Mouse (Mus musculus): ENCODE data around the gene 9530003J23Rik. TPM values are rescaled to one million over a fixed set of nuclear protein-coding genes. Genes with fewer than 3 reads are reported as not detected.
"Not testable (repeated sequence)": the region's sequence is repeated elsewhere in the genome, so short reads cannot be mapped to it uniquely, and the experiment has no call there.

9530003J23Rik gene
- polyA plus RNA-seq, 2 experiments: not detected

- Histone ChIP-seq H3K4me3 (replicated peaks; ENCODE audit: low read length) (no peak overlapping the region), H3K4me2 (replicated peaks; ENCODE audit: low read depth, low read length, severe bottlenecking) (no peak overlapping the region), H3K9me3 (ENCODE audit: control insufficient read depth, low read length) (no peaks in the 10 kb centered on the region), H3K9ac (ENCODE audit: low read depth, low read length, severe bottlenecking) (no peak overlapping the region), H3K36me3 (ENCODE audit: control insufficient read depth, insufficient read depth, low read length) (peaks cover 76% of the 10 kb centered on the region), H3K27me3 (ENCODE audit: control insufficient read depth, insufficient read depth, low read length) (no peaks in the 10 kb centered on the region), H3K27ac (replicated peaks; ENCODE audit: low read depth, low read length) (no peak overlapping the region), H3K4me1 (ENCODE audit: control insufficient read depth, insufficient read depth, low read length) (no peaks in the 10 kb centered on the region)
- 64% methylated on average over 5 of the region's 5 CpGs for WGBS
- DNase-seq (ENCODE audit: low spot score) (peak; percentile 44), ATAC-seq (ENCODE audit: low FRiP score, low read depth) (no peak)
- TF ChIP-seq POLR2A (IDR thresholded peaks at IDR 0.05; ENCODE audit: borderline replicate concordance, extremely low read depth, insufficient read depth, insufficient read length): no peak
Observed at GRCm38 (mm10) chr10:117216793-117217192, 21.7 kb downstream of the 9530003J23Rik start.

GRCm38 (mm10) chr10:117216132-117216495, 22.4 kb downstream of the 9530003J23Rik start:
- H3K4me1 ChIP-seq (ENCODE audit: control insufficient read depth, insufficient read depth, low read length): no peaks in the 10 kb centered on the region
- WGBS: 95% methylated on average over 9 of the region's 9 CpGs
- H3K36me3 ChIP-seq (ENCODE audit: control insufficient read depth, insufficient read depth, low read length): peaks cover 69% of the 10 kb centered on the region
- H3K9me3 ChIP-seq (ENCODE audit: control insufficient read depth, low read length): no peaks in the 10 kb centered on the region
- H3K27me3 ChIP-seq (ENCODE audit: control insufficient read depth, insufficient read depth, low read length): no peaks in the 10 kb centered on the region
- no peak overlapping the region for H3K27ac ChIP-seq (replicated peaks; ENCODE audit: low read depth, low read length)
- H3K4me2 ChIP-seq (replicated peaks; ENCODE audit: low read depth, low read length, severe bottlenecking): no peak overlapping the region
- ATAC-seq (ENCODE audit: low FRiP score, low read depth): no peak
- H3K9ac ChIP-seq (ENCODE audit: low read depth, low read length, severe bottlenecking): no peak overlapping the region
- DNase-seq (ENCODE audit: low spot score): no peak
- H3K4me3 ChIP-seq (replicated peaks; ENCODE audit: low read length): no peak overlapping the region
- TF ChIP-seq POLR2A (IDR thresholded peaks at IDR 0.05; ENCODE audit: borderline replicate concordance, extremely low read depth, insufficient read depth, insufficient read length): no peak

- no peak for TF ChIP-seq POLR2A (IDR thresholded peaks at IDR 0.05; ENCODE audit: borderline replicate concordance, extremely low read depth, insufficient read depth, insufficient read length)
- Histone ChIP-seq H3K4me3 (replicated peaks; ENCODE audit: low read length) (no peak overlapping the region), H3K9ac (ENCODE audit: low read depth, low read length, severe bottlenecking) (no peak overlapping the region), H3K36me3 (ENCODE audit: control insufficient read depth, insufficient read depth, low read length) (peaks cover 64% of the 10 kb centered on the region), H3K27me3 (ENCODE audit: control insufficient read depth, insufficient read depth, low read length) (no peaks in the 10 kb centered on the region), H3K4me2 (replicated peaks; ENCODE audit: low read depth, low read length, severe bottlenecking) (no peak overlapping the region), H3K4me1 (ENCODE audit: control insufficient read depth, insufficient read depth, low read length) (no peaks in the 10 kb centered on the region), H3K27ac (replicated peaks; ENCODE audit: low read depth, low read length) (no peak overlapping the region), H3K9me3 (ENCODE audit: control insufficient read depth, low read length) (no peaks in the 10 kb centered on the region)
- 91% methylated on average over 25 of the region's 25 CpGs for WGBS
- ATAC-seq (ENCODE audit: low FRiP score, low read depth) (no peak), DNase-seq (ENCODE audit: low spot score) (no peak)
Observed at GRCm38 (mm10) chr10:117215409-117216131, 22.9 kb downstream of the 9530003J23Rik start.

- Histone ChIP-seq H3K36me3 (ENCODE audit: control insufficient read depth, insufficient read depth, low read length) (peaks cover 23% of the 10 kb centered on the region), H3K27me3 (ENCODE audit: control insufficient read depth, insufficient read depth, low read length) (no peaks in the 10 kb centered on the region), H3K4me3 (replicated peaks; ENCODE audit: low read length) (no peak overlapping the region), H3K4me2 (replicated peaks; ENCODE audit: low read depth, low read length, severe bottlenecking) (no peak overlapping the region), H3K4me1 (ENCODE audit: control insufficient read depth, insufficient read depth, low read length) (no peaks in the 10 kb centered on the region), H3K9me3 (ENCODE audit: control insufficient read depth, low read length) (no peaks in the 10 kb centered on the region), H3K9ac (ENCODE audit: low read depth, low read length, severe bottlenecking) (no peak overlapping the region), H3K27ac (replicated peaks; ENCODE audit: low read depth, low read length) (no peak overlapping the region)
- DNase-seq (ENCODE audit: low spot score): no peak
- 88% methylated on average over 6 of the region's 6 CpGs for WGBS
- ATAC-seq (ENCODE audit: low FRiP score, low read depth): no peak
- no peak for TF ChIP-seq POLR2A (IDR thresholded peaks at IDR 0.05; ENCODE audit: borderline replicate concordance, extremely low read depth, insufficient read depth, insufficient read length)
Observed at GRCm38 (mm10) chr10:117211023-117211422, 27.5 kb downstream of the 9530003J23Rik start.

GRCm38 (mm10) chr10:117209469-117209938, 29.0 kb downstream of the 9530003J23Rik start:
- Histone ChIP-seq H3K4me3 (replicated peaks; ENCODE audit: low read length) (peak overlapping the region; percentile 19), H3K27ac (replicated peaks; ENCODE audit: low read depth, low read length) (no peak overlapping the region), H3K9ac (ENCODE audit: low read depth, low read length, severe bottlenecking) (no peak overlapping the region), H3K36me3 (ENCODE audit: control insufficient read depth, insufficient read depth, low read length) (peaks cover 8% of the 10 kb centered on the region), H3K27me3 (ENCODE audit: control insufficient read depth, insufficient read depth, low read length) (no peaks in the 10 kb centered on the region), H3K9me3 (ENCODE audit: control insufficient read depth, low read length) (no peaks in the 10 kb centered on the region), H3K4me1 (ENCODE audit: control insufficient read depth, insufficient read depth, low read length) (no peaks in the 10 kb centered on the region), H3K4me2 (replicated peaks; ENCODE audit: low read depth, low read length, severe bottlenecking) (peak overlapping the region; percentile 35)
- no peak for TF ChIP-seq POLR2A (IDR thresholded peaks at IDR 0.05; ENCODE audit: borderline replicate concordance, extremely low read depth, insufficient read depth, insufficient read length)
- WGBS: 12% methylated on average over 11 of the region's 11 CpGs
- ATAC-seq (ENCODE audit: low FRiP score, low read depth) (peak; percentile 64; the same call in 1 of the 2 replicates), DNase-seq (ENCODE audit: low spot score) (peak; percentile 86)

GRCm38 (mm10) chr10:117208787-117209186, 29.7 kb downstream of the 9530003J23Rik start:
- not testable (repeated sequence) for H3K4me3 ChIP-seq (replicated peaks; ENCODE audit: low read length); H3K4me2 ChIP-seq (replicated peaks; ENCODE audit: low read depth, low read length, severe bottlenecking); ATAC-seq (ENCODE audit: low FRiP score, low read depth); H3K27ac ChIP-seq (replicated peaks; ENCODE audit: low read depth, low read length); H3K27me3 ChIP-seq (ENCODE audit: control insufficient read depth, insufficient read depth, low read length); H3K36me3 ChIP-seq (ENCODE audit: control insufficient read depth, insufficient read depth, low read length); DNase-seq (ENCODE audit: low spot score); H3K4me1 ChIP-seq (ENCODE audit: control insufficient read depth, insufficient read depth, low read length); H3K9ac ChIP-seq (ENCODE audit: low read depth, low read length, severe bottlenecking); H3K9me3 ChIP-seq (ENCODE audit: control insufficient read depth, low read length)
- 87% methylated on average over 6 of the region's 6 CpGs for WGBS

Measured in limb, embryonic 14.5 days (tissue).